Mouse (Mus musculus) neural tube, embryonic 11.5 days (tissue): ENCODE results near the gene 2610507B11Rik. TPM values are rescaled to one million over a fixed set of nuclear protein-coding genes. Genes with fewer than 3 reads are reported as not detected.

Source experiments
- polyA plus RNA-seq: library from polyadenylated mRNA; unstranded; fragments of >200 nt; fragmentation: Nextera tagmentation; extraction: Ambion mirVana; gene quantifications from 2 replicates; pipeline ENCODE4 v1.2.1, GENCODE M21; 2014

Gene 2610507B11Rik
- polyA plus RNA-seq, 1 experiment from 2014 or later: 68.2 TPM

Other genes with a start within 250 kb of the 2610507B11Rik start
- 18.4 and 19.4 TPM in 2 replicates for gene Dhrs13, start 229.5 kb upstream of the 2610507B11Rik start, polyA plus RNA-seq
- gene Flot2, start 223.8 kb upstream of the 2610507B11Rik start, polyA plus RNA-seq: 60.8 and 62.9 TPM in 2 replicates
- 35.9 and 37.3 TPM in 2 replicates for gene Eral1, start 181.4 kb upstream of the 2610507B11Rik start, polyA plus RNA-seq
- gene Fam222b, start 167.1 kb upstream of the 2610507B11Rik start, polyA plus RNA-seq: 27.6 and 33.2 TPM in 2 replicates
- 109 and 124 TPM in 2 replicates for gene Traf4, start 96.2 kb upstream of the 2610507B11Rik start, polyA plus RNA-seq
- gene Nek8, start 85.1 kb upstream of the 2610507B11Rik start, polyA plus RNA-seq: 6.6 and 7.8 TPM in 2 replicates
- 9.1 and 9.9 TPM in 2 replicates for gene Tlcd1, start 85.0 kb upstream of the 2610507B11Rik start, polyA plus RNA-seq
- 1,230 and 1,275 TPM in 2 replicates for gene Rpl23a, start 78.2 kb upstream of the 2610507B11Rik start, polyA plus RNA-seq
- 75.3 and 82.7 TPM in 2 replicates for gene Rab34, start 73.3 kb upstream of the 2610507B11Rik start, polyA plus RNA-seq
- gene Proca1, start 68.4 kb upstream of the 2610507B11Rik start, polyA plus RNA-seq: 0.49 and 1.3 TPM in 2 replicates
- 60.1 and 62.5 TPM in 2 replicates for gene Sdf2, start 16.0 kb upstream of the 2610507B11Rik start, polyA plus RNA-seq
- gene Supt6, start 15.8 kb upstream of the 2610507B11Rik start, polyA plus RNA-seq: 35.4 and 36.7 TPM in 2 replicates
- gene BC030499, start 29.1 kb downstream of the 2610507B11Rik start, polyA plus RNA-seq: 0.17 TPM in 1 of 2 replicates, not detected in the other
- gene Spag5, start 39.8 kb downstream of the 2610507B11Rik start, polyA plus RNA-seq: 48.0 and 52.7 TPM in 2 replicates
- gene Aldoc, start 61.2 kb downstream of the 2610507B11Rik start, polyA plus RNA-seq: 3.0 and 4.0 TPM in 2 replicates
- 65.5 and 72.3 TPM in 2 replicates for gene Pigs, start 66.7 kb downstream of the 2610507B11Rik start, polyA plus RNA-seq
- gene Unc119, start 81.7 kb downstream of the 2610507B11Rik start, polyA plus RNA-seq: 69.3 and 74.6 TPM in 2 replicates
- not detected in 2 replicates for gene Foxn1, start 124.8 kb downstream of the 2610507B11Rik start, polyA plus RNA-seq
- not detected in 2 replicates for gene Slc13a2, start 160.5 kb downstream of the 2610507B11Rik start, polyA plus RNA-seq
- gene Slc46a1, start 203.9 kb downstream of the 2610507B11Rik start, polyA plus RNA-seq: 17.6 and 19.6 TPM in 2 replicates
- 17.4 and 21.8 TPM in 2 replicates for gene Sarm1, start 236.0 kb downstream of the 2610507B11Rik start, polyA plus RNA-seq
- gene Vtn, start 237.3 kb downstream of the 2610507B11Rik start, polyA plus RNA-seq: 67.8 and 68.7 TPM in 2 replicates
- not detected in 2 replicates for gene Sebox, start 241.7 kb downstream of the 2610507B11Rik start, polyA plus RNA-seq